Mouse (Mus musculus) spleen, adult 12 weeks (tissue): ENCODE data around the gene Rock2.
"Not testable (repeated sequence)": the region's sequence is repeated elsewhere in the genome, so short reads cannot be mapped to it uniquely, and the experiment has no call there.

ENCODE experiments used
- DNase-seq: peaks from one replicate; pipeline ENCODE4 v3.0.0; 2022; ENCODE audit warnings: low spot score

Rock2 gene

GRCm38 (mm10) chr12:16999739-17000497 lies 105.2 kb downstream of the Rock2 start, which contains the start of gene Pqlc3:
Pqlc3 (minus strand) TSS chr12:17000408.
- peak; percentile 85 for DNase-seq

GRCm38 (mm10) chr12:17000628-17001027 lies 105.9 kb downstream of the Rock2 start:
- DNase-seq = no peak

- no peak for DNase-seq
Measured at GRCm38 (mm10) chr12:17001211-17001610, 106.5 kb downstream of the Rock2 start.

GRCm38 (mm10) chr12:17009466-17009865 lies 114.8 kb downstream of the Rock2 start:
- no peak for DNase-seq

GRCm38 (mm10) chr12:17011100-17011870 lies 116.6 kb downstream of the Rock2 start, which contains the start of gene 2410004P03Rik:
2410004P03Rik (minus strand) TSS chr12:17011727.
- DNase-seq = peak; percentile 71

GRCm38 (mm10) chr12:17012067-17012899 lies 117.6 kb downstream of the Rock2 start:
- DNase-seq = no peak

- DNase-seq = no peak
Measured at GRCm38 (mm10) chr12:17015711-17016110, 121.0 kb downstream of the Rock2 start.

GRCm38 (mm10) chr12:17018468-17018867 lies 123.8 kb downstream of the Rock2 start:
- DNase-seq = no peak

- not testable (repeated sequence) for DNase-seq
Measured at GRCm38 (mm10) chr12:17021125-17021524, 126.4 kb downstream of the Rock2 start.

GRCm38 (mm10) chr12:17022145-17022544 lies 127.5 kb downstream of the Rock2 start:
- no peak for DNase-seq

GRCm38 (mm10) chr12:17024554-17025110 lies 129.9 kb downstream of the Rock2 start:
- no peak for DNase-seq

GRCm38 (mm10) chr12:17032694-17033463 lies 138.2 kb downstream of the Rock2 start:
- peak; percentile 31 for DNase-seq

GRCm38 (mm10) chr12:17033464-17033841 lies 138.8 kb downstream of the Rock2 start:
- DNase-seq = no peak

- no peak for DNase-seq
Measured at GRCm38 (mm10) chr12:17034671-17035070, 140.0 kb downstream of the Rock2 start.

GRCm38 (mm10) chr12:17035128-17035527 lies 140.4 kb downstream of the Rock2 start:
- DNase-seq = peak; percentile 27

GRCm38 (mm10) chr12:17036532-17036931 lies 141.8 kb downstream of the Rock2 start:
- no peak for DNase-seq

GRCm38 (mm10) chr12:17037053-17037610 lies 142.4 kb downstream of the Rock2 start:
- no peak for DNase-seq
